Mouse (Mus musculus) intestine, embryonic 16.5 days (tissue): Measurements from ENCODE around the gene Gemin8. TPM values are rescaled to one million over a fixed set of nuclear protein-coding genes. Genes with fewer than 3 reads are reported as not detected.

Experiments used
- ATAC-seq: fragments of 200-750 bp; cut with Nextera tagmentation; 2 replicates; pipeline ENCODE4 v1.8.0; 2017; ENCODE audit warnings: moderate TSS enrichment, moderate library complexity
- H3K27ac ChIP-seq: fragments of 300-500 bp; sonication (generic); 2 replicates; pipeline ENCODE4 v1.5.1; 2014; ENCODE audit warnings: mild to moderate bottlenecking, low read length
- H3K27me3 ChIP-seq: fragments of 300-500 bp; sonication (generic); replicated peaks from 2 replicates; pipeline ENCODE4 v1.6.1; 2014; ENCODE audit warnings: low read length, control low read depth, mixed read lengths; ENCODE audit not compliant: control insufficient read depth, insufficient read depth
- H3K36me3 ChIP-seq: fragments of 300-500 bp; sonication (generic); 2 replicates; pipeline ENCODE4 v1.6.1; 2014; ENCODE audit warnings: low read length, control low read depth; ENCODE audit not compliant: control insufficient read depth, insufficient read depth
- H3K4me1 ChIP-seq: fragments of 300-500 bp; sonication (generic); 2 replicates; pipeline ENCODE4 v1.6.1; 2014; ENCODE audit warnings: low read length, control low read depth, mixed read lengths; ENCODE audit not compliant: control insufficient read depth, insufficient read depth
- H3K4me2 ChIP-seq: fragments of 300-500 bp; sonication (generic); 2 replicates; pipeline ENCODE4 v1.6.1; 2014; ENCODE audit warnings: low read depth, low read length, control low read depth
- H3K4me3 ChIP-seq: fragments of 300-500 bp; sonication (generic); 2 replicates; pipeline ENCODE4 v1.5.1; 2014; ENCODE audit warnings: mild to moderate bottlenecking, low read length
- H3K9ac ChIP-seq: fragments of 300-500 bp; sonication (generic); 2 replicates; pipeline ENCODE4 v1.6.1; 2014; ENCODE audit warnings: low read depth, low read length
- H3K9me3 ChIP-seq: fragments of 300-500 bp; sonication (generic); 2 replicates; pipeline ENCODE4 v1.6.1; 2016; ENCODE audit warnings: low read length, control low read depth; ENCODE audit not compliant: control insufficient read depth
- WGBS: fragments of 180-500 bp; shearing (Covaris S2); extraction: QIAGEN DNeasy Blood & Tissue Kit; methylation state at CpG from one replicate; pipeline ENCODE4 v1.1.7; 2014; 5-methylcytosine and 5-hydroxymethylcytosine counted together
- polyA plus RNA-seq: library from polyadenylated mRNA; unstranded; fragments of >200 nt; fragmentation: Nextera tagmentation; extraction: Ambion mirVana; gene quantifications from 2 replicates; pipeline ENCODE4 v1.2.1, GENCODE M21; 2015

Gene Gemin8
- polyA plus RNA-seq, 1 experiment from 2014 or later: 7.0 TPM

DNA sequence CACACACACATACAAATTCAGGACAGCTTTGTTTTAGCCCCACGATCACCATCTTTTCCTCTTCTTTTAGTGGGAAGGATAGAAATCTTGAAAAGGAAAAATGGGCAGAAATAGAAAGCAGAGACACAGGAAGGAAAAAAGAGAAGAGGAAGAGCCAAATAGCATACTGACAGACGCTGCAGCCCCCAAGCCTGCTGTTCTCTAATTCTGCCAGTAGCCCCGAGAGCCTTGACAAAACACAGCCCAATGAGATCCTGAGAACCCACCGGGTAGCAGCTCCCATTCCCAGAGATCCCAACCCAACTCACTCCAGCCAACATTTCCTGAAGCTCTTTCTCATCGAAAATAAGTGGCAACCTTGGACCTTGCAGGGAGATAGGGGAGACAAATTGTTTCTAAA lies 49.1 kb downstream of the Gemin8 start:
- H3K4me2 ChIP-seq: no peak overlapping the region
- ATAC-seq: no peak
- WGBS: 57% methylated on average over 5 of the region's 5 CpGs

DNA sequence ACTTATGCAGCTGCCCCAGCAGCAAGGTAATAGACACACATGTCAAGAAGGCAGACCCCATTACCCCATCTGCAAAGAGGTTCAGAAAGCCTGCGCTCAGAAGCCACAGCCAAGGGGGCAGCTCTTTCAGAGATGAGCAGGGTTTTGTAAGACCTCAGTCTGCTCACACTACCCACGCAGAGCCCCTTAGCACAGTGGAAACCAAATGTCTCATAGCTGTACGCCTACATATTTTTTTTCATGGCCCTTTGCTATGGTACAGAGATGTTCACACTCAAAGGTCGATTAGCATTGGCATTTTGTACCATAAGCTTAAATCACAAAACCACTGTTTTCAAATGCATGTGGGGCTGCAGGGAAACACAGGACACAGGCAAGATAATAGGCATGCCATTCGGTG lies 56.6 kb downstream of the Gemin8 start:
- ATAC-seq: no peak
- H3K4me1 ChIP-seq: no peaks in the 10 kb centered on the region
- no peak overlapping the region for H3K27ac ChIP-seq
- no peak overlapping the region for H3K9ac ChIP-seq
- no peaks in the 10 kb centered on the region for H3K27me3 ChIP-seq
- H3K4me2 ChIP-seq: no peak overlapping the region
- WGBS: 81% methylated on average over 5 of the region's 5 CpGs
- no peak overlapping the region for H3K4me3 ChIP-seq
- H3K36me3 ChIP-seq: no peaks in the 10 kb centered on the region
- H3K9me3 ChIP-seq: no peaks in the 10 kb centered on the region

More for the DNA sequence above, 49.1 kb downstream of the Gemin8 start:
- H3K36me3 ChIP-seq: no peaks in the 10 kb centered on the region
- no peaks in the 10 kb centered on the region for H3K4me1 ChIP-seq
- H3K27ac ChIP-seq: no peak overlapping the region
- peaks cover 7% of the 10 kb centered on the region; the same call in 1 of the 2 replicates for H3K27me3 ChIP-seq
- no peak overlapping the region for H3K4me3 ChIP-seq
- H3K9ac ChIP-seq: no peak overlapping the region
- no peaks in the 10 kb centered on the region for H3K9me3 ChIP-seq

DNA sequence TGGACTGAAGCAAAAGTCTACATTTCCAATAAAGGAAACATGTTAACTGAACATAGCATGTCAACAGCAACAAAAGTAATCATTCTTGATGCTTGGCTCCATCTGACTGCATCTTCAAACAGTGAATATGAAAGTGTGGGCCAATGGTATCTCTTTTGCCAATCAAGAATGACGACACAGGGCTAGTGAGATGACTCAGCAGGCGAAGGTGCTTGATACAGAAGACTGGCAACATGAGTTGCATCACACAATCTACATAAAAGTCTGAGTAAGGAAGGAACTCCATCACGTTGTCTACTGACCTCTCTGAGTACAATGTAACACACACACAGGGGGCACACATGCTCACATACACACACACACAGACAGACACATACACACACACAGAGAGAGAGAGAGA lies 59.5 kb downstream of the Gemin8 start:
- no peak overlapping the region for H3K4me3 ChIP-seq
- no peak for ATAC-seq
- H3K27ac ChIP-seq: no peak overlapping the region
- H3K9ac ChIP-seq: no peak overlapping the region
- H3K4me2 ChIP-seq: no peak overlapping the region
- WGBS: 74% methylated on average over 3 of the region's 3 CpGs
- H3K36me3 ChIP-seq: no peaks in the 10 kb centered on the region
- H3K27me3 ChIP-seq: peaks cover 3% of the 10 kb centered on the region; the same call in 1 of the 2 replicates
- H3K4me1 ChIP-seq: no peaks in the 10 kb centered on the region
- H3K9me3 ChIP-seq: no peaks in the 10 kb centered on the region

DNA sequence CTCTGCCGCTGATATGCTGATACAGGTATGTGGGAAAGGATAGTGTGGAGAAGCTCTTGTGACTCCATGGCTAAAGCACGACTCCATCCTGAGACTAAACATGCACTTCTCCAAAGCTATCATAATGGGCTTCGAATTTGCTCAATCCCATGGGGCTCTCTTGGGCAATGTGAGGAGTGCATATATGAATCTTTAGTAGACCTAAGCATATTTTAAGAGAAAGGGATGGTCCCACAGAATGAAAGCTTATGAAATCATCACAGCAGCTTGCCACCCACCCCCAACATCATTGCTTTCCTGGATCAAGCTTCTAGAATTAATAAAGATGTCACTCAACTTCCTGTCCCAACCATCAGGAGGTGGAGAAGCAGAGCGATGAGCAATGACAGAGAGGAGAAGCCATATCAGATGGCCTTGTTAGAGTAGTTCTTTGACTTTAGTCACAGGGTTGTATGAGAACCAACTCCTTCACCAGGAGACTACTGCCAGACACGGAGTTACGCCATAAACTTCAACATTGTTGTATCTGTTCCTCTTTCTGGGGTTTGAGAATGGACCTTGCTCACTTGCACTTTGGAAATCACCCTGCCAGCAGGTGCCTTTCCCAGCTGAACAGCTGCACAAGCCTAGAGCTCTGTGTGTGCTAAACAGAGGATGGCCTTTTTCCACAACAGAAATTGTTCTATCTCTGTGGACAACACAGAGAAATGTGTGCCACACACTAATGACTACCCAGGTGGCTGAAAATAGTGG lies 60.4 kb downstream of the Gemin8 start:
- no peaks in the 10 kb centered on the region for H3K9me3 ChIP-seq
- no peak overlapping the region for H3K9ac ChIP-seq
- H3K36me3 ChIP-seq: no peaks in the 10 kb centered on the region
- H3K4me1 ChIP-seq: no peaks in the 10 kb centered on the region
- H3K27ac ChIP-seq: no peak overlapping the region
- WGBS: 83% methylated on average over 6 of the region's 6 CpGs
- no peak overlapping the region for H3K4me2 ChIP-seq
- peaks cover 3% of the 10 kb centered on the region; the same call in 1 of the 2 replicates for H3K27me3 ChIP-seq
- no peak for ATAC-seq
- no peak overlapping the region for H3K4me3 ChIP-seq

DNA sequence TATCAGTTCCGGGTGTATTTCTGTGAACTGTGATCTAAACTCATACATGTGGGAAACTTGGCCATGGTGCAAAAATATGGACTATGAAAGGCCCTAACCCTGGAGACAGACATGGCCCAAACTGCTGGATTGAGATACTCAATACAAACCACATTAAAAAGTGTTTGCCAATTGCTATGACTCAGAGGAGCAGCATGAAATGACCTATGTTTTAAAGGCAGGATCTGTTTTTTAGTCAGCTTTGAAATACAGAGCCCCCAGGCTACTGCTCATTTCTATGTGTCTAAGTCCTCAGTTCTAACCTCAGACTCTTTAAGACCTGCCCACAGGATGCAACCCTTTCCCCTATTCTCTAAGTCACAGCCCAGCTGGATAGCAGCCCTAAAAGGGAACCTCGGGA lies 65.9 kb downstream of the Gemin8 start:
- Histone ChIP-seq H3K27ac (no peak overlapping the region), H3K9ac (no peak overlapping the region), H3K4me3 (no peak overlapping the region), H3K4me2 (no peak overlapping the region), H3K4me1 (no peaks in the 10 kb centered on the region), H3K9me3 (no peaks in the 10 kb centered on the region), H3K27me3 (peaks cover 14% of the 10 kb centered on the region), H3K36me3 (no peaks in the 10 kb centered on the region)
- 53% methylated on average over 2 of the region's 2 CpGs for WGBS
- ATAC-seq: no peak

DNA sequence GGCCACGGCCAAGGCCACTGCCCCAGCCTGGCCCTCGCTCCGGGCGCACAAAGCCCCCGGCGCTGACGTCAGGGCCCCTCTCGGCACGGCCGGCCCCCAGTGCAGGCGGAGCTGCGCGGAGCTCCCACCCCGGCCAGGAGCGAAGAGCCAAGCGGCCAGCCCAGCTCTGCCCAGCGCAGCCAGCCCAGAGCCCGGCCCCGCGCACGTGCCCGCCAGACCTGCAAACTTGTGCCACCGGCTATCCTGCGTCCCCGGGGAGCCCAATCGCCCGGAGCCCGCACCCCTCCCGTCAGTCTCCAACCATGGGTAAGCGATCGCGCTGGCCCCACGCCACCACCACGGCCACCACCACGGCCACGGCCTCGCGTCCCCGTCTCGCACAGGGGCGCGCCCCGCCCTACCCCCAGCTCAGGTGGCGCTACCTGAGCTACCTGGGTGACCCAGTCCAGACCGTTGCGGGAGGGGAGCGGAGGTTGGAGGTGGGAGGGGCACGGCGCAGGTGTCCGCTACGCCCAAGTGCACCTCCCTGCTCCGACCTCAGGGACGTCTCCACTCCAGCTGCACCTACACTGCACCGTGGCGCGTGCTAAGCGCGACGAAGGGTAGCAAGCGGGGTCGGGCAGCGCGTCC lies 68.7 kb downstream of the Gemin8 start, which contains the start of gene Gpm6b:
Gene Gpm6b, plus strand, starts transcription at position 81 of the 630 bp plus-strand sequence.
- no peaks in the 10 kb centered on the region for H3K4me1 ChIP-seq
- WGBS: 19% methylated on average over 63 of the region's 63 CpGs
- no peaks in the 10 kb centered on the region for H3K9me3 ChIP-seq
- ATAC-seq: peak; percentile 94
- H3K27me3 ChIP-seq: peaks cover 11% of the 10 kb centered on the region; the same call in 1 of the 2 replicates
- peak within 1 kb of the TSS; percentile 58 for H3K4me3 ChIP-seq
- peak within 1 kb of the TSS; percentile 63 for H3K9ac ChIP-seq
- no peak within 1 kb of the TSS for H3K27ac ChIP-seq
- H3K4me2 ChIP-seq: peak within 1 kb of the TSS; percentile 86
- no peaks in the 10 kb centered on the region for H3K36me3 ChIP-seq

DNA sequence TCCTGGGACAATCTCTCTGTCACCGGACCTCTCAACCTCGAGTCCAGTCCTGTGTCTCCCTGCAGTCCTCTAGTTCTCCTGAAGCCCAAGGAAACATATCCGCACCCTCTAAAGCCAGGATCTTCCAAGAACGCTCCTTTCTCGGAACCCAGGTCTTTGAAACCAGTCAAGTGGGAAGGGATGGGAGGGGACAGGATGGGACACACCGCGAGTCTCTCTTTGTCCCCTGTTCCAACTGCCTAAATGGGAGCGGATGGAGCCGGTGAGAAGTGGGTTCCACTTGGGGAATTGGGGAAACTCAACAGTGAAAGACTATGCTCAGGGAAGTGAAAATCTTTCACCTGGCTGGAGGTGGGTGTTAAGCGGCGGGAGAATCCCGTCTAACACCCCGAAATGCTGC lies 69.3 kb downstream of the Gemin8 start:
- peak; percentile 19; the same call in 1 of the 2 replicates for ATAC-seq
- H3K9ac ChIP-seq: peak overlapping the region; percentile 63

More for the DNA sequence above, 69.3 kb downstream of the Gemin8 start:
- Histone ChIP-seq H3K4me1 (no peaks in the 10 kb centered on the region), H3K4me2 (peak overlapping the region; percentile 86), H3K4me3 (peak overlapping the region; percentile 58), H3K36me3 (no peaks in the 10 kb centered on the region), H3K27me3 (peaks cover 12% of the 10 kb centered on the region; the same call in 1 of the 2 replicates), H3K27ac (no peak overlapping the region), H3K9me3 (no peaks in the 10 kb centered on the region)
- WGBS: 20% methylated on average over 13 of the region's 13 CpGs

Other genes starting within 250 kb of the Gemin8 start
- 19.0 and 19.6 TPM in 2 replicates for gene Gpm6b, start 68.5 kb downstream of the Gemin8 start, polyA plus RNA-seq